Mouse (Mus musculus) stomach, embryonic 15.5 days (tissue): ENCODE measurements around the gene Mroh2a. TPM values are rescaled to one million over a fixed set of nuclear protein-coding genes. Genes with fewer than 3 reads are reported as not detected.
A peak's percentile ranks its signal among the peaks of the same experiment; 100 is the strongest.

Experiments used
- ATAC-seq: fragments of 200-750 bp; cut with Nextera tagmentation; 2 replicates; pipeline ENCODE4 v1.8.0; 2017; ENCODE audit warnings: low read depth, moderate number of reproducible peaks, moderate TSS enrichment; ENCODE audit not compliant: insufficient read depth, low FRiP score
- H3K27ac ChIP-seq: fragments of 300-500 bp; sonication (generic); 2 replicates; pipeline ENCODE4 v1.5.1; 2015; ENCODE audit warnings: mild to moderate bottlenecking, inconsistent platforms
- H3K27me3 ChIP-seq: fragments of 300-500 bp; sonication (generic); replicated peaks from 2 replicates; pipeline ENCODE4 v1.6.1; 2015; ENCODE audit warnings: inconsistent platforms
- H3K36me3 ChIP-seq: fragments of 300-500 bp; sonication (generic); 2 replicates; pipeline ENCODE4 v1.6.1; 2015; ENCODE audit warnings: inconsistent platforms
- H3K4me1 ChIP-seq: fragments of 300-500 bp; sonication (generic); 2 replicates; pipeline ENCODE4 v1.6.1; 2015; ENCODE audit warnings: inconsistent platforms
- H3K4me2 ChIP-seq: fragments of 300-500 bp; sonication (generic); 2 replicates; pipeline ENCODE4 v1.6.1; 2015; ENCODE audit warnings: mild to moderate bottlenecking, inconsistent platforms
- H3K4me3 ChIP-seq: fragments of 300-500 bp; sonication (generic); replicated peaks from 2 replicates; pipeline ENCODE4 v1.5.1; 2015; ENCODE audit warnings: inconsistent platforms
- H3K9ac ChIP-seq: fragments of 300-500 bp; sonication (generic); 2 replicates; pipeline ENCODE4 v1.6.1; 2015; ENCODE audit warnings: inconsistent platforms
- H3K9me3 ChIP-seq: fragments of 300-500 bp; sonication (generic); 2 replicates; pipeline ENCODE4 v1.6.1; 2016; ENCODE audit warnings: inconsistent platforms
- WGBS: fragments of 180-500 bp; shearing (Covaris S2); methylation state at CpG from one replicate; pipeline ENCODE4 v1.1.7; 2015; 5-methylcytosine and 5-hydroxymethylcytosine counted together
- polyA plus RNA-seq: library from polyadenylated mRNA; unstranded; fragments of >200 nt; fragmentation: Nextera tagmentation; extraction: Ambion mirVana; gene quantifications from 2 replicates; pipeline ENCODE4 v1.2.1, GENCODE M21; 2015

Mroh2a gene
- polyA plus RNA-seq, 1 experiment from 2014 or later = 1.2 TPM

DNA sequence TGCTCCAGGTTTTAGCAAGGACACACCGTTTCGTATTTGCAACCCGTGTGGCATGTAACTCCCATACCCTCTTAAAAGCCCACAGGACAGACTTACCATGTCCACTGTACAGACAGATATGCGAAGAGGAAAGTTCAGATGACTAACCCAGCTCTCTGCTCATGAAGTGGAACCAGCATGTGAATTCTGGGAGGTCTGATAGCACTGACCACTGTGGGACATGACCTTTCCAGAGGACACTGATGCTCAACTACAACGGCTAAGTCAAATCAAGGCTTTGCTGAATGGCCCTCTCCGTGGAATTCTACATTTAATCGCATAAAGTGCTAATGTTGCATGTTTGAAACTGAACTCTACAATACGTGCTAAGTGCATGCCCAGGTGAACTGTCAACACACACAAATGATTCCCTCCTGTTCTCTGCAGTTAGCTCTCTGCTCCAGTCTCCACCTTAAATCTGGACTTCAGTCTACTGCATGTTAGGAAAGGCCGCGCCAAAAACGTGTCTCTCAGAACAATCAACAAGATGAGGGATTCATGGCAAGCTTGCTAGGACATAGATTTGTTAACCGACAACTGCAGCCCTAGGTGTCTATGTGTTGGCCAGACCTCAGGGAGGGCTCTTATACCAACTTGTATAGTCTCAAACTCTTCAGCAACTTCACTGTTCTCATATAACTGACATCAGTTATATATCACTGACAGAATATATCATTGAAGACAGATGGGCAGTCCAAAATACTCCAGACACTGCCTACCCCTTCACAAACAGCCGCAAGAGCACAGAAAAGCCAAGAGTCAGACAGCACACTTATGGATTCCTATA, 49.1 kb downstream of the Mroh2a start:
- peak overlapping the region; percentile 54; the same call in 1 of the 2 replicates for H3K9ac ChIP-seq
- peaks cover 13% of the 10 kb centered on the region for H3K4me1 ChIP-seq
- no peak overlapping the region for H3K27ac ChIP-seq
- H3K27me3 ChIP-seq = no peaks in the 10 kb centered on the region
- peak overlapping the region; percentile 58 for H3K4me2 ChIP-seq
- ATAC-seq = no peak
- 60% methylated on average over 13 of the region's 13 CpGs for WGBS
- H3K9me3 ChIP-seq = no peaks in the 10 kb centered on the region
- H3K4me3 ChIP-seq = peak overlapping the region; percentile 51
- peaks cover 34% of the 10 kb centered on the region for H3K36me3 ChIP-seq

DNA sequence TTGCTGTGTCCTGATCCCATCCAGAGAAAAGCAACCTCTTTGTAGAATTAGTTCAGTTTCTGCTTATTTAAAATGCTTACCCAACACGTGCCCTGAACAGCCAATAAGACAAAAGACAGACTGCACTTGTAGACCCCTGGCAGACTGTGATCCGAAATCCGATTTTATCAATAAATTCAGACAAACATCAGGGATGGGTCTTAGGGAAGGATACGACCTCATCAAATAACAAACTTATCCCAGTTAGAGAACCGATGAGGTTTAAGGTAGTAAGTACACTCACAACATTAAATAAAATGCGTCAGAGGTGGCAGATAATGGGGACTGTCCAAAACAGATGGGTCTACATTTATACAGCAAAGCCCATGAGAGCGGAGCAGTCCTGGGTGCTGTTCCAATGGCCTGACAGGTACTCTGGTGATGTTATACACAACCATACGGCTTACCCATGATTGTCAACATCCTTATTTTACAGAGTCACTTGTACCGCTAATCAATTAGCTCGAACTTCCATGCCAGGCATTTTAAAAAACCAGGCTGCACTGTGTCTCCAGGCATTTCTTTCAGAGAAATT, 49.8 kb downstream of the Mroh2a start:
- H3K4me2 ChIP-seq = peak overlapping the region; percentile 58
- H3K9ac ChIP-seq = peak overlapping the region; percentile 54
- H3K27me3 ChIP-seq = no peaks in the 10 kb centered on the region
- 18% methylated on average over 10 of the region's 10 CpGs for WGBS
- H3K4me3 ChIP-seq = peak overlapping the region; percentile 51
- H3K27ac ChIP-seq = peak overlapping the region; percentile 80
- H3K36me3 ChIP-seq = peaks cover 30% of the 10 kb centered on the region
- ATAC-seq = peak; percentile 12
- H3K9me3 ChIP-seq = no peaks in the 10 kb centered on the region
- peaks cover 13% of the 10 kb centered on the region for H3K4me1 ChIP-seq

DNA sequence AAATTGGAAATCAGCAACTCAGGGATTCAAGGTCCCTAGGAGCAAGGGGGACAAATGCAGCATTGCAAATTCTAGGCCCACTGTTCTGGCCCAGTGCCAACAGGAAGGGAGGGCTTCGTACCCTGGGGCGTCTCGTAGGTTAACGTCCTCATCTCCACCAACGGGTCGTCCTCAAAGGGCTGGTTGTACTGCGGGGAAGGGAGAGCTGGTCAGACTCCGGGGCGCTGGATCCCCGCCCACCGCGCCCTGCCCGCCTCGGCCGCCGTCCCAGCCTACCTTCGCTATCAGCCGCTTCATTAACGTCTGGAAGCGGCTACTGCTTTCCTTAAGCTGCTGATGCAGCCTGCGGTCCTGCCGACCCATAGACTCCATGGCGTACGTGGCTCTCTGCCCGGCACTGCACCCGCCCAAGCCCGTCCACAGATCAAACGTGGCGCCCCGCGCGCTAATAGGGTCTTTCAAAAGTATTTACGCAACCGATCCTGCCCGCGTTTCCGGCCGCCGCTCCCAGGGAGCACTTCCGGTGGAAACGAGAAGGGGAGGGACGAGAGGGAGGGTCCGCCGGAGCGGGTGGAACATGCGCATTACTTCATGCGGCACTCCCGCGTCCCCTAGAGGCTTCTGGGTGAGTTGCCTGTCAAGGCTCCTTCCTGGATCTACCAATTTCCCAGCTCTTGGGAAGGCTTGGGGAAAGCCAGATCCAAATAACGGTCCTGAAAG, 50.5 kb downstream of the Mroh2a start, which contains the start of the genes Hjurp and Trpm8:
Hjurp (minus strand) TSS at position 536 of the 720 bp plus-strand sequence.
Trpm8 (plus strand) TSS at position 564 of the 720 bp plus-strand sequence.
- Histone ChIP-seq H3K9ac (peak within 1 kb of the TSS; percentile 54), H3K36me3 (peaks cover 25% of the 10 kb centered on the region), H3K4me1 (peaks cover 13% of the 10 kb centered on the region), H3K4me2 (peak within 1 kb of the TSS; percentile 58), H3K27ac (peak within 1 kb of the TSS; percentile 80), H3K27me3 (no peaks in the 10 kb centered on the region), H3K9me3 (no peaks in the 10 kb centered on the region), H3K4me3 (peak within 1 kb of the TSS; percentile 51)
- under 1% methylated on average over 50 of the region's 50 CpGs for WGBS
- peak; percentile 93 for ATAC-seq

DNA sequence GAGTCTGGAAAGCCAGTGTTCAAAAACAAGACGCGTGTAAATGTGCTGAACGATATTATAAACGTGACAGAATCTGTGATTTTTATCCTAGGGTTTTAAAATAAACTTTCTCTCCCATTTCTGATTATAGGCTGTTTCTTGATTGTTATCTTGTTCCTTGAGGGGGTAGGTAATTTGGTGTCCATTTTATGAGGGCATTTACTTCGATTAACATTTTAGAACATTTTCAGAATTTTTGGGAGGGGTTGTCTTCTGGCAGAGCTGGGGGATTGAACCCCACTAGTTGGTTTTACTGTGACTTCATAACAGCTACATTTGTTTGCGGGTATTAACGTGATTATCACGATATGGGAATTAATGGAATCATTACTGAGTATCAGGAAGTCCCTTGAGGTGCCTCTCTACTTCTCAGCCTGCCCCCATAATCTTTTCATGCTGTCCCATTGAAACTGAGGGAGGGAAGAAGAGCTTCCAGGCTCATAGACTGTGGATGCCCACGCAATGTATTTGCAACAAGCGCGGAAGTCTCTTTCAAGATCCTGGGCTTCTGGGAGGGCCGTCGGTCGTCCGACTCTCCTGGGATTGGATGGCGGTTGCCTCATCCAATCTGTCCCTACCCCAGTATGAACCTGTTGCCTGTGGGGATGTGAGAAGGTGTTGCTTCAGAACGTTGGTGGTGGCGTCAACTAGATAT, 51.2 kb downstream of the Mroh2a start:
- peaks cover 13% of the 10 kb centered on the region for H3K4me1 ChIP-seq
- H3K27ac ChIP-seq = no peak overlapping the region
- peak overlapping the region; percentile 58 for H3K4me2 ChIP-seq
- H3K36me3 ChIP-seq = peaks cover 19% of the 10 kb centered on the region
- WGBS = 65% methylated on average over 18 of the region's 18 CpGs
- peak overlapping the region; percentile 51 for H3K4me3 ChIP-seq
- ATAC-seq = no peak
- H3K27me3 ChIP-seq = no peaks in the 10 kb centered on the region
- no peak overlapping the region for H3K9ac ChIP-seq
- no peaks in the 10 kb centered on the region for H3K9me3 ChIP-seq

DNA sequence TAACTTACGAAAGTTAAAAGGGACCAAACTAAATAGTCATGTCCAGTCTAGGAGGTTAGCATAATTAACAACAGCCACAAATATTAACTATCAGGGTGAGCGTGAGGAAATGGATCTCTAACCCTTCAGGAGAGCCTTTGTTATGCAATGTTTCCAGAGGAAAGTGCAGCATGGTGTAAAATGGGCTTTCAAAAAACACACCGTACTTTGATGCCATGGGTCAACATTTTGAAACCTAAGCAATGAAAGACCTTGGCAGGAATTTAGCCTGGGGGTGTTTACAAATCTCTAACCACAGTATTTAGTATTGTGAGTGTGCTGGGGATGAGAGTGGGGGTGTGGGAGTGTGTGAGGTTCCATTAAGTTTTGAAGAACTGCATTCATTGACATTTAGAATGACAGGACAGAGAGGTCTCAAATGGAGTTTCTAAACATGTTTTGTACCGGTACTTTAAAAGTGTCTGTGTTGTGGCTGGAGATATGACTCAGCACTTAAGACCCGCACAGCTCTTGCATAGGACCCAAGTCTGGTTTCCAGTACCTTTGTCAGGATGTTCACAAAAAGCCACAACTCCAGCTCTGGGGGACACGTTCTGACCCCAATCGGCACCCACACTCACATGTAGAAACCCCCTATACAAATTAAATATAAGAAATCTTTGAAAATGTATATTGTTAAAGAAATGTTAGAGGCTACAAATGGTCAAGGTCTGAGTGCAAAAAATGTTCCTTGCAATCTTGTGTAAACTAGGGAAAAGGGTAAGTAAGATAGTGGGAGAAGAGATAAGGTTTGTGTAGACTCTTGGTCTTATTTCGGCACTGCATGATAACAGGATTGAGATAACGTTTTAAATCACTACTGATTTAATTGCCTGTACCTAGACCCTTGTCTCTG, 52.6 kb downstream of the Mroh2a start:
- no peaks in the 10 kb centered on the region for H3K27me3 ChIP-seq
- H3K9me3 ChIP-seq = no peaks in the 10 kb centered on the region
- peaks cover 7% of the 10 kb centered on the region for H3K36me3 ChIP-seq
- peaks cover 13% of the 10 kb centered on the region for H3K4me1 ChIP-seq
- no peak overlapping the region for H3K4me3 ChIP-seq
- peak; percentile 14; the same call in 1 of the 2 replicates for ATAC-seq
- no peak overlapping the region for H3K9ac ChIP-seq
- H3K4me2 ChIP-seq = peak overlapping the region; percentile 1; the same call in 1 of the 2 replicates
- 51% methylated on average over 9 of the region's 9 CpGs for WGBS
- H3K27ac ChIP-seq = no peak overlapping the region

DNA sequence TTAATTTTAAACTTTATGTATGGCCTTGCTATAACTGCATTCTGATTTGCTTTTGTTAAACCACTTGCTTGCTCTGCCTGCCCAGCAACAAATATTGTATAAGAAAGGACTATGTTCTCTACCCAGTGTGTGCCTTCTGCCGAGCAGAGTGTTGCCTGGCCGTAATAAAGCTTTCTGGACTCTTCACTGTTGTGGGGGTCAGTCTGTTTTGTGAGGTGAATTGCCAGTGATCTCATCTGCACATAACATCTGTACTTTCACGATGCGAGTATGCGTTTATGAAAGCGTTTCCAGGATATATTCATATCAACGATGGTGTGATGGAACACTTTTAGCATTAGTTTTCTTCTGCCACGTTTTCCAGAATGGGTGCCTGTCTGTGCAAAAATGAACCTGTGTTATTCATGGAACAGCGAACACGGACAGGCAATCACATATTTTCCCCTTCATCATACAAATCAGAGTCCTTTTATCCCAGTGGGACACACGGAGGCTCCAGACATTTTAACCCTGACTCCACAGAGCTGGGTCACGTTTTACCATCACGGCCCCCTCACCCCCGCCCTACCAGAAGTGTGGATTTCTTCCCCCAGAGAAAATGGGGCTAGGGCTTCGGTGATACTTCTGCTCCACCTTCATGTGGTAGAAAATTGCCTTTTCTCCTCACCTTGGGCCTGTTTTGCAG, 53.4 kb downstream of the Mroh2a start:
- H3K9me3 ChIP-seq = no peaks in the 10 kb centered on the region
- H3K4me2 ChIP-seq = peak overlapping the region; percentile 1; the same call in 1 of the 2 replicates
- H3K9ac ChIP-seq = no peak overlapping the region
- no peaks in the 10 kb centered on the region for H3K27me3 ChIP-seq
- WGBS = 62% methylated on average over 15 of the region's 15 CpGs
- H3K36me3 ChIP-seq = no peaks in the 10 kb centered on the region
- H3K27ac ChIP-seq = peak overlapping the region; percentile 1
- peaks cover 13% of the 10 kb centered on the region for H3K4me1 ChIP-seq
- no peak overlapping the region for H3K4me3 ChIP-seq
- no peak; the same call in 1 of the 2 replicates for ATAC-seq

DNA sequence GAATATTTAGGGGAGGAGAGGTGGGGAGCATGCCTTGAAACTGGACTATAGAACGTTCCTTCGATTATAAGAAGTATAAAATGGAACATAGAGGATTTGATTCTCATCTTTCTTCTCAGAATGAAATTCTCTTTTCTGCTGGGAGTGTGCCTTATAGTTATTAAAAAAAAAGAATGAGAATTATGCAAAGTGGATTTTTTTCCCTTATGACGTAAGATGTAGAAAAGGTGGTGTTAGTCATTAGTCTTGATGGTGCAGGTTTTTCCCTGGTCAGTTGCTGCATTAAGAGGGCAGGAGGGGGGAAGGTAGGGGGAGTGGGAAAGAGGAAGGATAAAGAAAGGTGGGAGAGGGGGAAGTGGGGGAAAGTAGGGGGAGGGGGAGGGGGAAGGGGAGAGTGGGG, 55.5 kb downstream of the Mroh2a start:
- Histone ChIP-seq H3K27ac (no peak overlapping the region), H3K4me3 (no peak overlapping the region), H3K27me3 (no peaks in the 10 kb centered on the region), H3K4me1 (no peaks in the 10 kb centered on the region), H3K4me2 (no peak overlapping the region), H3K36me3 (no peaks in the 10 kb centered on the region), H3K9me3 (no peaks in the 10 kb centered on the region), H3K9ac (no peak overlapping the region)
- no peak for ATAC-seq
- 57% methylated on average over 3 of the region's 3 CpGs for WGBS

DNA sequence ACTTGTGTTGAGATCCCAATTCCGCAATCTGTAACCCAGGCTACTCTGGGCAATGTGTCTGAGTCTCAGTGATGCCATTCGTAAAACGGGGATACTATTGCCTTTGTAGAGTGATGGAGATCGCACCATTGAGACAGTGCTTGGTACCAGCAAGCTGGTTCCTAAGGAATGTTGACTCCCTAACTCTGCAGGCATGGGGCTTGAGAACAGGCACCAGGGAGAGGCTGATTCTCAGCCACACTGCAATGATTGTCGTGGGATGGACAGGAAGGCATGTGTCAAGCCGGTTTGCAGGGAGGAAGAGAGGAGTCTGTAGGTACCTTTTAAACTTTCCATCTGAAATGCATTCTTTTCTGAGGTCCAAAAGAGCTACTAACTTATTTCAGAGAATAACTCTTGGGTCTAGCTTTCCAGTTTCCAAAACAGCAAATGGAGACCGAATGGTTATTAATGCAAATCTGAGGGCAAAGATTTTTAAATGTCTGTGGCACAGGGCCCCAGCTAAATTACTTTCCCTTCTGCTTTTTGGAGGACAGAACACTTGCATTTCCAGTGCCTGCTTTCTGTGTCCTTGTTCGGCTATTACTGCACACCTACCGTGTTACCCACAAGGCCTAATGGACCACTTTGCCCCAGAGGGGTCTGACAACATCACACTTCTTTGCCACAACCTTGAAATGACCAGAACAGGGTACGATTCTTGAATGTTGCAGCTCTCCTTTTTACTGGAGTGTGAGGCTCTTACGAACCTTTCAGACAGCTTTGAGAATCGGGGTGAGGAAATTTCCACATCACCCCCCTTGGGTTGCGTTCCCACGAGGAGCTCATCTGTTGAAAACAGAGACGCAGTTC, 56.8 kb downstream of the Mroh2a start:
- H3K27ac ChIP-seq = no peak overlapping the region
- H3K36me3 ChIP-seq = no peaks in the 10 kb centered on the region
- no peak for ATAC-seq
- no peak overlapping the region for H3K4me3 ChIP-seq
- WGBS = 77% methylated on average over 15 of the region's 15 CpGs
- H3K27me3 ChIP-seq = no peaks in the 10 kb centered on the region
- H3K9me3 ChIP-seq = no peaks in the 10 kb centered on the region
- H3K4me1 ChIP-seq = no peaks in the 10 kb centered on the region
- no peak overlapping the region for H3K4me2 ChIP-seq
- H3K9ac ChIP-seq = no peak overlapping the region

DNA sequence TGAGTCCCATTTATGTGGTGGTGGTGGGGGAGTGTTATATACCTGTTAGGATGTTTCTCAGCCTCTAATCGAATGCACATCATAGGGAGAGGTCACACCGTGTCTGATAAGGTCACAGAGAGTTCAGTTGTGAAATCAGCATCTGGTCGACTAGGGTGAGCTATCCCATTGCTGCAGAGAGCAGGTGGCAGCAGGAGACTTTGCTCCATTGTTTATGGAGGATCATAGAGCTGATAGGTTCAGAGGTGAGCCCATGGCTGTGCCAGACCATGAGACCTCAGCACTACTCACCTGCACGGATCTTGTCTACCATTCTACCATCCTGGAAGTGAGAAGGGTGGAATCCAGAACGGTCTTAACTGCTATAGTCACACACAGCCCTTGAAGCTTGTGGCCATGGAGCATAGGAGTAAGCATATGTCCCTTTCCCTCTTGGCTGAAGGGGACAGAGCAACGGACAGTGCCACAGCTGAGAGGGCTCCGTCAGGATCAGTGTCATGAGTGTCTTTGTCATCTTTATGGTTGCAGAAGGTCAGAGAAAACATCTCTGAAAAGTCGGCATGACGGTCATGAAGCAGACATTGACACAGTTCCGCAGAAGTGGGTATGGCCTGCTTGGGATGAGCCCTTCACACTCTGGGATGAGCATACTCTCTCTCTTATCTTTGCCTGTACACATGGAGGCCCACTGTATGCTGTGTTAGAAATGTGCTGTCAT, 57.6 kb downstream of the Mroh2a start:
- H3K4me3 ChIP-seq = no peak overlapping the region
- 59% methylated on average over 10 of the region's 10 CpGs for WGBS
- H3K27ac ChIP-seq = no peak overlapping the region
- H3K9me3 ChIP-seq = no peaks in the 10 kb centered on the region
- no peak for ATAC-seq
- H3K36me3 ChIP-seq = no peaks in the 10 kb centered on the region
- no peak overlapping the region for H3K9ac ChIP-seq
- H3K4me2 ChIP-seq = no peak overlapping the region
- H3K4me1 ChIP-seq = no peaks in the 10 kb centered on the region
- H3K27me3 ChIP-seq = no peaks in the 10 kb centered on the region
